Mouse (Mus musculus) kidney, postnatal 10 days (tissue): ENCODE results near the gene Rai14.

ENCODE experiments used
- DNase-seq: peaks from one replicate; pipeline ENCODE4 v3.0.0; 2021; ENCODE audit warnings: mixed read lengths

Gene Rai14

DNA sequence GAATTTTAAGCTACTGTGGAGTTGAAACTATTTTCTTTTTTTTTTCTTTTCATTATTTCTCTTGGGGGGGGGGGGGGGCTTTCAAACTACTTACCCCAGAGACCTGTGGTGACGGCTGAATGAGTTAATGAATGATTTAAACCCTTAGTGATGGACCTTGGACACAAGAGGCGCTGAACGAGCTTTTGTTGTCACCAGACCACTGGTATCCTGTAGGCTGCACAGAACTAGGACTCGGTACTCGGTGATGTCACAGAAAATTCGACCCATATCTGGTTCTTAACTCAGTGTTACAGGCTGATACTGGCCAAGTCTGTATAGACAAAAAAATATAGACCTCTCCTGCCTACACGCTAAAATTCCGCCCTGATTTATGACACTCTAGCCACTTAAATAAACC lies 69.3 kb downstream of the Rai14 start:
- no peak for DNase-seq

DNA sequence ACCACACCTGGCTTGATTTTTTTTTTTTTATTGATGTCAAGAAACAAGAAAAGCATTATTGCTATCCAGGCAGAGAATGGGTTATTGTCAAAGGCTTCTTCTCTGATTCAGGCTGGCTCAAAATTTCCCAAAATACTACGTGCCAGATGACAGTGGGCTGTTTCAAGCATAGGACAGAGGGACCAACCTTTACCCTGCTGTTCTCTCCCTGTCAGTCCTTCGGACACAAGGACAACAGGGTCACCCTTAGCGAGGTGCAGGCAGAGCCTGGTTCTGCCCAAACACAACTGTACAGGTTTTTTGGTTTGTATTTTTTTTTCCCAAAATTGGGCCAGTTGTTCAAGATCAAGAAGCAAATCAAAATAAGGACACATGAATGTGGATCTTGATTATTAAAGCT lies 70.6 kb downstream of the Rai14 start:
- no peak for DNase-seq

DNA sequence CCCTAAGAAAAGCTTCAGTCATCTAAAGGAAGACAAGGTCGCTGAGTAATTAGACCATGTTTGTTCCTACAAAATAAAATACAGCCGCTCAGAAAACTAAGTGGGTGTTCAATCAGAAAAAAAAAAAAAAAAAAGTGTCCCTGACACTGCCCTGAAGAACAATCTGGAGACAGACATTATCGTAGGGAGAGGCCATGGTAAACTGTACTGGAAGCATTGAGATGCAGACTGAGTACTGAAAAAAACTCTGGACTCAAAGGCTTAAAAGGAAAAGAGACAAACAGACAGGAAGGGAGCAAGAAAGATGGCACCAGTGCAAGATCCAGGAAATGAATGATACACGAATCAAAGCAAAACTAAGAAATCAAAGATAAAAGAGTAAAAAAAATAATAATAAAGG lies 71.2 kb downstream of the Rai14 start:
- DNase-seq, result no peak

DNA sequence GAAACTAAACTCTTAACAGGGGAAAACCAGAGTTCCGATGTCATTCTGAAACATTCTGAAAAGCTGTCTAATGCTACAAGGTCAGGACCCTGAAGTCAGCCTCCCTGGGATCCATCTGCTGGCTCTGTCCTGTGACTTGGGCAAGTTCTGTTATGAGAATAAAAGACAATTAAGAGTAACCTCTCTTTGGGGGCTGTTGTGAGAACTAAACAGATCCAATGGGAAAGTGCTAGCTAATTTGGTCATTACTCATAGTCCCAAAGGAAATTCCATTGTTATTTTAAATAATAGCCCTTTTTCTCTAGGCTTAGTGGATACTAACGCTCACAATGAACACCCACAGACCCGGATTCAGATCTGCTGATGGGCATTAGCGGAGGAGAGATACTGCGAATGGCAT lies 72.0 kb downstream of the Rai14 start:
- no peak for DNase-seq

DNA sequence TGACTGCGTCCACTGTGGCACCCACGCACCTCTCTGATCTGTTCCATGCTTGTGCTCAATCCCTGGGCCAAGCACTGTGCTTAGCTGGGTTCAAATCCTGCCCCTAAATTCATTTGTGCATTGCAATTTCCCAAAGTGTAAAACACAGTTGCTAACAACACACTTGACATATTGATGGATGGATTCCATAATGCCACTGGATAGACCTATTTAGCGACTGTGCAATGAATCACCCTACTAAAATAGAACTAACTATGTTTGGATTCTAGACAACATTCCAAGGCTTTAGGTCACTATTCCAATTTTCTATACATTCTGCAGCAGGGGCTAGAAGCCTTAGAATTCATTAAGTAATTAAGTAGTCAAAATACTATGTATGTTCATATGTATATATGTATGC lies 73.7 kb downstream of the Rai14 start:
- no peak for DNase-seq

DNA sequence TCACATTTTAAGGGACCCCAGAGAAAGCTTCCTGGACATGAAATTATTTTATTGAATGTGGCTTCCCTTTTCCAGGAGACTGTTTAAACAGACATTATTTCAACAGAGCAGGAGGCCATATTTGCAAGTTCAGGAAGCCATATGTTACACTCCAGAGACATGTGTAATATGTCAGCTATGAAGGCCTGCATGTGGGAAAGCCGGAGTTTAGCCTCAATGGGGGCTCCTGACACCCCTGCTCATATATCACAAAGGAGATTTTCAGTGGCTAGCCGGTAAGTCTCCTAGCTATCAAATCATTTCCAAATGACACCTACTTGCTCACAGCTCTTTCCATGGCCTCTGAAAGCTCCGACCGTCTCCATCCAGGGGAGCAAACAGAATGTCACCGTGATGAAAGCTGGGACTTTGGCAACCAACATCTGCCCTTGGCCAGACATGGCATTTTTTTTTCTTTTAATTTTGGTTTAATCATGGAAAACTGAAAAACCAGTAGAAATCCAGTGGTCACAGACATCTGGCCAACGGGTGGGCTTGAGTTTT lies 77.1 kb downstream of the Rai14 start:
- DNase-seq, result no peak

DNA sequence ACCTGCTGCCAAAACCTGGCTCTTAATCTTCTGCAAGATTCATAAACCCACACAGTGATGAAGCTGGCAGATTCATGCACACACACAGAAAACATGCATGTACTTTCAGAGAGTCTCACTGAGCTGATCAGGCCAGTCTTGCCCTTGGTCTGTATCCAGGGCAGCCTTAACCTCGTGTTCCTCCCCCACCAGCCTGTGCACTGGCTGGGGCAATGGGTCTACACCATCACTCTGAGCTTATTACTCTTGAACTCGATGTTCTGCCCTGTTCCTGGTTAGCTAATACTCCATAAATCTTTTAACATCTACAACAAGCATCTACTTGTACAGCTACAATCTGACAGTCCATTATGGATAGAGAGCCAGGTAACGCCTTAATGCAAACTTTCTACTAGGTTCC lies 77.6 kb downstream of the Rai14 start:
- no peak for DNase-seq

DNA sequence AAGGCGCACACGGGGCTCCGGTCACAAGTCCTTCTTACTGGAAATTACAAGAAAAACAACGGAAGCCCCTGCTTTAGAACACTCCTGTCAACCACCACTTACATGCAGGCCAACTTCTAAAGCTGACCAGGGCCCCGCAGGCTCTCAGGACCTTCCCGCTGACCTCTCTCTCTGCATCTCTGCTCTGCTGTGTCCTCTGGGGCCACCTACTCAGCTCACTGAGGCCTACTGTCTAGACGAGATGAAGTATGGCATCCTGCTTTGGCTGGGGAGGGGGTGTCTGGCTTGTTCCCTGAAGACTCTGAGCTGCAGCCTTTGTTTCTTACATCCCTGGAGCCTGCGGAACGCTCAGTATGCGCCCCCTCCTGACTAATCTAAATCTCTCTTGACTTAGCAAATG lies 79.3 kb downstream of the Rai14 start:
- DNase-seq, result peak; percentile 70

DNA sequence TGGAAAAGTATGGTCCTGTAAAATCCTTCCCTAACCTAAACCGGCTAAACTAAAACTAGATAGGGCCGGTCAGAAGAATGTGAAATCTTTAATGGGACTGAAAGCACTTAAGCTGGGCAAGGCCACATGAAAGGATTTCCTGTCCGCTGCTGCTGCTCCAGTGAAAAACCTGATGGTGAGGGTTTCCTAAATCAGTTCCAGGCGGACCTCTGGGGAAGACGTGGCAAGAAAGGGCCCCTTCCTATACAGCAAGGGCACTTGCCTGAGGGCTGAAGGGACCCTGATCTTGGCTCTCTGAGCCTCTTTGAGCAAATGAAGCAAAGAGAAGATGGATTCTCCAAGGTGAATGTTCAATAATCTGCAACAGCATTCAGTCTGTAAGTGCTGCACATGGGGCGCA lies 80.2 kb downstream of the Rai14 start:
- no peak for DNase-seq

DNA sequence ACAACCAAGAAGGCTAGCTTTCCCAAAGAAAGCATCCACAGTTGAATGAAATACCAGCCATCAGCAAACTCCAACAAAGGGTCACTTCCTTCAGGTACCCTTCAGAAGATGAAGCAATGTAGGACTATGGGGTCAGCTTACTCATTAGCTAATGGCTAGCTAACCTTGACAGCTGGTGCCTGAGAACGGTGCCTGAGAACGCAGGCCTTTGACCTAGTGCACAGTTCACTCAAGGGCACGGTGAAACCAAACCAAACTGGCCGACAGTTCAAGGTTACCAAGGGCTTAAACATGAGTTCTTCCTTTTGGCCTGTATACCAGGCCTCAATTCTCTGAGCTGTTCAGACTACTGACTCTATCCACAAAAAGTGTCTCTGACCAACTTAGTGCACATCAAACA lies 81.0 kb downstream of the Rai14 start:
- peak; percentile 42 for DNase-seq

DNA sequence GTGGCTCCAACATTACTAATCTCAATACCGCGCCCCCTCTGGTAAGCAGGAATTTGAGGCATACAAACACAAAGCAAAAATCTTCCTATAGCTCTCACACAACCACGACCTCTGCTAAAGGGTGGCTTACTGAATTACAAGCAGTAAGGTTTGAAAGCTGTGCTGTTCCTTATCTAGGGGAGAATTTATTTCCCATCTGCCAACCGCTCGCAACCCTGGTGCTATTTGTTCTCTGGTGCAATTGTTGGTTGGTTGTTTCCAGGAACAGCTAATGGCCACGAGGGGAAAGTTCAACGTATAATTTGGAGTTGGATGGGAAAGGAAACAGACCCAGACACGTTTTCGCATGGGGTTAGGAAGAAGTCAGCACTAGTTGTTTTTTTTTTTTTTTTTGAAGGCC lies 81.8 kb downstream of the Rai14 start:
- DNase-seq, result no peak

DNA sequence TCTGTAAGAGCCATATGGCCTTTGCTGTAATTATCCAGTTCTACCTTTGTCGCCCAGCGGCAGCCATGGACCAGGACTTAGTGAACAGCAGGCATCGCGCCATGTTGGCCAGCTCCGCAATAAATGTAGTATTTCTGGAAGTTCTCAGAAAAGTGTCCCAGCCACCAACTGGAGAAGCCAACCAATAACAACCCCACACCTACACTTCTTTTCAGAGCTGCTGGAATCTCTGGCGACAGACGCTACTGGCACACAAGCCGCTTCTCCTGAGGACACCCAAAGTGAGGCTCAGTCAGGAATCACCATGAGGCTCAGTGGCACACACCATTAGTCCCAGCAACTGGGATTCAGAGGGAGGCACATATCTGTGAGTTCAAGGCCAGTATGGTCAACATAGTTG lies 82.4 kb downstream of the Rai14 start:
- DNase-seq, result no peak

DNA sequence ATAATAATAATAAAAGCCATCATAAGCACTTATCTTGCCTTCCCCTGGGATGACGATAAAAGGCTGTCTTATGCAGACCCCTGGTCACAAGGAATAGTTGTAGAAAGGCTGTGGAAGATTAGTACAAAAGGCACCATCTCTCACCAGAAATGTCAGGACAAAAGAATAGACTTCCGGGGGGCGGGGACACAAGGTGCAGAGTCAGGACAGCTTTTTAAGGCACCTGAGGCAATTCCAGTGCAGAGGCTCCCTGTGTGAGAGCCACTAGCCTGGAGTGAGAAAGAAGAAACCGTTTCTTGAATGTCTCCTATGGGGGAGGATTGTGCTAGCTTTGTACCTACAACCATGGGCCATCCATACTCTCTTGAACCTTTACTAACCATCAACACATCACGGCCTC lies 82.9 kb downstream of the Rai14 start:
- no peak for DNase-seq

DNA sequence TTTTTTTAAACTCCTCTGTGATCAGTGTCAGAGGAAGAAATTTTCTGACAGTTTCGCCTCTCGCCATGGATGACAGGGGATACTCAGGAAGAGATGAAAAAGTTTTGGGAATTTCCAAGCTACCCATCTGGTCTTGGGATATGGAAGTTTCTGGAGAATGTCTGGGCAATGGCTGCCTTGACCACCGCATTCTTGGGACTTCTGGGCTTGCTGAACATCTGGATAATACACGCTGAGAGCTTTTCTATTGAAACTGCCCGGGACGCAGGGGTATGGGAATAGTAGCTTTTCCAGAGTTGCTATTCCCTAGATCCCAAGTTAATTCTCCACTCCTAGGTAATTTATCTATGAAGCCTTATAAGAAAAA lies 85.5 kb downstream of the Rai14 start:
- no peak for DNase-seq

DNA sequence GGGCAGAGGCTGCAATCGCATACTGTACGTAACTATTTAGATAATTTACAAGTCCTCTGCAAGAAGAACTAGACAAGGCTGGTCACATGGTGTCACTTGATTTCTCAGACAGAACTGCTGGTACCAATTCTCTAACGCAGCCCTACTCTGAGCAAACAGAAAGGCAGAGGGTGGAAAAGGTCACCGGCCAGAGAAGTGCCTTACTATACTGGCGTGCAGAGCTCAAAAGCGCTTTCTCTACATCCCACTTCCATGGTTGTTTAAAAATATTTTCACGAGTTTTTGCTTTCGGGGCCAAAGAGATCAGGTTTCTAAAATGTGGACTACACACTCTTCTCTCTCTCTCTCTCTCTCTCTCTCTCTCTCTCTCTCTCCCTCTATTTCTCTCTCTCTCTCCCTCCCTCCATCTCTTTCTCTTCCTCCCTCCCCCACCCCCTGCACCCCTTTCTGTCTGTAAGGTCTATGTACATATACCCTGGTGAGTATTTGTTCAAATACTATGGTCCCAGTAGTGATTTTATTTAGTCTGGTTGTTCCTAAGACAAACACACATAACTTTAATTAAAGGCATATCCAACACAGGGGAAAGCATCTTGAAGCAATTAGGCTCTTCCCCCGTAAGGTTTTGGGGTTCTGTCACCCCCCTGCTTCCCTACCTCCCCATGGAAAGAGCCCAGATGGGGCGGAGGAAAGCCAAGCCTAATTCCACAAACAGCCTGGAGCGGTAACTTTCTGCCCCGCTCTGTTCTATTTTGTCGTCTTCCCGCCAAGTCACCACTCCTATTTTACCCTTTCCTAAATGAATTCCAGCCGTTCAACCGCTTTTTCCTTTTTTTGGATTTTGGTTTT lies 86.1 kb downstream of the Rai14 start:
- no peak for DNase-seq

DNA sequence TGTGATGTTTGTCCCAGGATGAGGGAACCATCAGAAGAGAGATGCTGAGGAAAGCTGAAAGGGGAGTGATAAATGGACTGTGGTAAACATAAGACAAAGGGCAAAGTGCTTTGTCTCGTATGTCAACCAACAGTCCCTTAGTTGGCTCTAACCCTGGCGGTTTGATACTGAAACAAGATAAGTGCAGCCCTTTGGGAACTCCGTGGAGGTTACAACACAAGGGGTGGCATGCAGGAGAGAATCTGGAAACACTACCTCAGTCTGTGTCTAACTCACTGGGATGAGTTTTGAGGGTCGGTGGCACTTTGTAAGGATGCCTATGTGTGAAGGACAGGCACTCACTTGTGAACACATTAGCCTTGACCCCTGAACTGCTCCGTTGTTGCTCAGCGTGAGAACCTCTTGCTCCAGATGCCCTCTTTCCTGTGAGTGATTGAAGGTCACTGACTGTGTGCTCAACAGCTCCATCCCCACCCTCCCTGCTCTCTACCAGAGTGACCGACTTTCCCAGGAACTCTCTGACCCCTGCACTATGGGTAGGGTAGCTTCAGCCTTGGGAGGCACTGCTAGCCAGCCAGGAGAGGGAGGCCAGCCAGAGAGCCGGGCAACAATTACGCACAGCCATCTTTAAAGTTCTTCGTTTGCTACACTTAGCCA lies 90.7 kb downstream of the Rai14 start:
- no peak for DNase-seq

DNA sequence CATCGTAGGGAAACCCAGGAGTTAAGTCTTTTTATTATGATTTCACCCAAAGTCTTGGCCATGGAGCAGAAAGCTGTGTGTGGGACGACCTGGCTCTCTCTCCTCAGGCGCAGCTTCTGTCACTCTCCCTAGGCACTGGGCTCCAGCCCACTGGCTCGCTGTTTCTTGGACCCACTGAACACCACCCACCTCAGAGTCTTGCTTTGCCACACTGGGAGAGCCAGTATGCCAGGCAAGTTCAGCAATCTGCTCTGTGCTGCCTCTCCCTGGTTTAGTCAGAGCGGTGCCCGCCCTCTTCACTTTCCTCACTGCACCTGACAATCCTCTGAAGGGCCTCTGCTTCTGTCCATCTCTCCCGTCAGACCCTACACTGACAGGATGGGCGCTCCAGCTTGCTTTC lies 93.2 kb downstream of the Rai14 start:
- no peak for DNase-seq

DNA sequence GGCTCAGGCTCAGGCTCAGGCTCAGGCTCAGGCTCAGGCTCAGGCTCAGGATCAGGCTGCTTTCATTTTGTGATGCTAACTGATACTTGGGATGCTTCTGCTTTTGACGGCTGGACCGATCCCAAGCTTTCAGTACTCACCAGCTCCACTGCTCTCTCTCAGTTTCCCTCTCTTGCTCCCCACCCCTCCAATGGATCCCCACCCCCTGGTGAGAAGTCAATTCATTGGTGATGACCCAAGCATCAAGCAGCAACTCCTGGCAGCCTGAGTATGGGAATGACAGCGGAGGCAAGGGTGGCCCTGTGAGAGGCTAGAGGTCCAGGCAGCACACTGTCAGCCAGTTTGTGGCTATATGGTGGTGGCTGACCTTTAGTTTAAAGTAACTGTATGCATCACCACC lies 94.7 kb downstream of the Rai14 start:
- no peak for DNase-seq

DNA sequence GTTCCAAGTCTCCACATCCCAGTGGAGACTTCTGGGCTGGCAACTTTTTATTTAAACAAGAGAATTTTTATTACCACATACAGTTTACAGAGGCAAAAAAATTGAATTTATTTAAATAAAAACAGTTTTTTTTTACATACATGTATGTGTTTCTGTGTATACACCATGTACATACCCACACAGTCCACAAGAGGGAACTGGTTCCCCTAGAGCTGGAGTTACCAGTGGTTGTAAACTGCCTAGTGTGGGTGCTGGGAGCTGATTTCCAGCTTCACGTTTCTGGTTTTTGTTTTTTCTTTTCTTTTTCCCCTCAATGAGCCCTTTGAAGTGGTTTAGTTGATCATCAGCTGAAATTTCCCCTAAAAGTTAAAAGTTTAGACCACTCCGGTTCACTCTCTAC lies 96.1 kb downstream of the Rai14 start:
- DNase-seq, result no peak

DNA sequence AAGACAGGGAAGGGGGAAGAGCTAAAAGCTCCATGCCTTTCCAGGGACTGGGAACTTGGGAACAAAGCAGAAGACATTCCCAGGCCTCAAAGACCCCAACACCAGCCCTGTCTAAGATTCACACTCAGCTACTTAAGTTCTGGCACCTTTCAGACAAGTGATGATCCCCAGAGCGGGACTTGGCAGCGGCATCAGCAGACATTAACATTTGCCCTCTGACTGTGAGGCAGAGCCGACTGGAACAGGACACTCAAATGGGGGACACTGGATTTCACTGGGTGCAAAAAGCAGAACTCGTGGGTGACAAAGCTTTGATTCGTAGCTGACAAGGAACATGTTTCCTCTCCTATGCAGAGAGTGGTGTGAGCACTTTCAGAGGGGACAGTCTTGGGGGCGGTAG lies 98.4 kb downstream of the Rai14 start:
- DNase-seq, result peak; percentile 75

DNA sequence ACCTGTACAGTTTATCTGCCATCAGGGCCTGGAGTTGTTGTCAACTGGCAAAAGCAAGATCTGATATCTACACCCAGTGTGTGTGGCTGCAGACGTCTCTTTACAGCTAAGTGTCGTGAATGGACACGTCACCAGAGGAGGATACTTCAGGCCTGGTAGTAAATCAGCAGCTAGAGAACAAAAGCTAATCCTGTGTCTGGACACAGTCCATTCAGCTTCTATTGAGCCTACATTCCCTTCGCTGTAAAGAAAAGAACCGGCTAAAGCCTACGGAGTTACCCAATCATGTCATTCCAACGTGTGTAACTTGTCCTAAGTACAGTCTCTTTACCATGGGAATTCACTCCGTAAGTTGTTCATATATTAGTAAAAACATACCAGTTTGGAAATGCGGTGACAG lies 103.4 kb downstream of the Rai14 start:
- no peak for DNase-seq

DNA sequence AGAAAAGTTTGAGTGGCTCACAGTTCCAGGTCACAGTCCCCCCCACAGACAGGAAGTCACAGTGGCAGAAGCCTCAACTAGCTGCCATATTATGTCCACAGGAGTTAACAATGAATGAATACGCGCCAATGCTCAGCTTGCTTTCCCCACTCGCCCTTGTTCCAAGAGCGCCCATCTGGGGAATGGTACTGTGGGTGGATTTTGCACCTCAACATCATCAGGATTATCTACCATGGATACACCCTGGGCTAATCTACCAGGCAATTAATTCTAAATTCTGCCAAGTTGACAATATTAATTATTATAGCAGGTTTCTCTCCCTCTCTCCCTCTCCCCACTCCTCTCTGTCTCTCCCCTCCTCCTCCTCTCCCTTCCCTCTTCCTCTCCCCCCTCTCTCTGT lies 105.3 kb downstream of the Rai14 start:
- no peak for DNase-seq

DNA sequence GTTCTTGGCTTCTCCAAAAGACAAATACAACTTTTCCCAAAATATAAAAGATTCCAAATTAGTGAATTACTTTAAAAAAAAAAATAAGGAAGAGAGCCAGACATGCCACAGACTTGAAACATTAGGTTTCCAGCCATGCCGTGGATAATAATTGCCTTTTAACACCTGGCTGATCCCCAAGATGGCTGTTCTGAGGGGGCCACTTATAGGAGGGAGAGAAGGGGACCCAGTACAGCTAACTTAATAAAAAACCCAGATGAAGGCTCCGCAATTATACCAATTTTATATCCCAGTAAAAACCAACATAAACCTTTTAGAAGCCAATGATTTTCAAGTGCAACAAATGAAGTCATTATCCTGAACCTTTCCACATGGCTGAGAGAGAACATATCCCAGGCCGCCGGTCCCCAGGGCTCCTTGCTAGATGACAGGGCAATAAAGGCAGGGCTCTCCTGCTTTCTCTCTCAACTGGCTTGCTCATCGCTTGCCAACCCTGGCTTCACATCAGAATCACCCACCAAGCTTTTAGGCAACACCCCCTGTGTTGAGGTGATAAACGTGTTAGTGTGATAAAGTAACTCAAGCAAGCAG lies 105.8 kb downstream of the Rai14 start:
- DNase-seq, result peak; percentile 22

DNA sequence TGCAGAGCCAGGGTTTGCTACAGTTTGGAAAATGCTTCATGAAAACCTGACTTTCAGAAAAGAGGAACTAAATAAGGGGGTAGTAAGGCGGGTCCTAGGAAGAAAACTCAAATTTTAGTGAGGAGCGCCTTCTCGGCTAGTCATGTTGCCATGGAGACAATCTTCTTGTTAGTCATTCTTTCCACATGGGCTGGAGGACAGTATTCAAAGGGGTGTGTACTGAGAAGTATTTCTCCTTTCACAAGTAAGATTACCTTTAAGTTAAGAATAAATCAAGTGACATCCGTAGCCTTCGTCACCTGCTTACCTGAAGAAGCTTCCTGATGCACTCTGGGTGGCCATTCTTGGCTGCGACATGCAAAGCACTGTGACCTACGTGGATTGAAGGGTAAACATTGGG lies 115.0 kb downstream of the Rai14 start:
- DNase-seq, result no peak
